Mouse (Mus musculus): ENCODE measurements around the gene Lyl1. TPM values are rescaled to one million over a fixed set of nuclear protein-coding genes. Genes with fewer than 3 reads are reported as not detected.

Gene Lyl1
- total RNA-seq, 2 experiments from 2014 or later: 2.7 to 4.3 TPM

GRCm38 (mm10) chr8:84734680-84735079 lies 33.4 kb downstream of the Lyl1 start:
- intact Hi-C loops (cut with DNase I): no loop called here

GRCm38 (mm10) chr8:84735597-84735996 lies 34.3 kb downstream of the Lyl1 start:
- no peak for DNase-seq (ENCODE audit: low spot score in 2 of 2)
- intact Hi-C loops (cut with DNase I): no loop called here

More at GRCm38 (mm10) chr8:84734680-84735079, 33.4 kb downstream of the Lyl1 start:
- no peak for DNase-seq (ENCODE audit: low spot score in 2 of 2)

GRCm38 (mm10) chr8:84736521-84736920 lies 35.3 kb downstream of the Lyl1 start:
- DNase-seq (ENCODE audit: low spot score in 2 of 2): no peak
- intact Hi-C loops (cut with DNase I): no loop called here

- intact Hi-C loops (cut with DNase I): loop anchor here (1.0 kb wide), 1 partner anchor 73 kb away; no protein-coding TSS in a partner anchor
- DNase-seq (ENCODE audit: low spot score in 2 of 2): peak; percentile 78 to 82
These were observed 36.4 kb downstream of the Lyl1 start for GRCm38 (mm10) chr8:84737608-84738007.

- no peak for DNase-seq (ENCODE audit: low spot score in 2 of 2)
- intact Hi-C loops (cut with DNase I): no loop called here
These were observed 37.0 kb downstream of the Lyl1 start for GRCm38 (mm10) chr8:84738266-84738665.

GRCm38 (mm10) chr8:84738715-84739400 lies 37.6 kb downstream of the Lyl1 start:
- intact Hi-C loops (cut with DNase I): no loop called here
- no peak for DNase-seq (ENCODE audit: low spot score in 2 of 2)

GRCm38 (mm10) chr8:84739401-84739742 lies 38.1 kb downstream of the Lyl1 start:
- intact Hi-C loops (cut with DNase I): no loop called here
- DNase-seq (ENCODE audit: low spot score in 2 of 2): no peak

- no peak for DNase-seq (ENCODE audit: low spot score in 2 of 2)
- intact Hi-C loops (cut with DNase I): no loop called here
These were observed 39.9 kb downstream of the Lyl1 start for GRCm38 (mm10) chr8:84740895-84741843.

GRCm38 (mm10) chr8:84742171-84743053 lies 41.2 kb downstream of the Lyl1 start:
- no peak for DNase-seq (ENCODE audit: low spot score in 2 of 2)
- intact Hi-C loops (cut with DNase I): no loop called here

GRCm38 (mm10) chr8:84743054-84743415 lies 41.8 kb downstream of the Lyl1 start:
- no peak for DNase-seq (ENCODE audit: low spot score in 2 of 2)
- intact Hi-C loops (cut with DNase I): no loop called here

- intact Hi-C loops (cut with DNase I): no loop called here
- peak in 1 of 2 experiments; percentile 74 for DNase-seq (ENCODE audit: low spot score in 2 of 2)
These were observed 42.5 kb downstream of the Lyl1 start for GRCm38 (mm10) chr8:84743517-84744420.

- intact Hi-C loops (cut with DNase I): no loop called here
- DNase-seq (ENCODE audit: low spot score in 2 of 2): no peak
These were observed 44.0 kb downstream of the Lyl1 start for GRCm38 (mm10) chr8:84745032-84745925.

GRCm38 (mm10) chr8:84749519-84749918 lies 48.3 kb downstream of the Lyl1 start:
- DNase-seq (ENCODE audit: low spot score in 2 of 2): no peak
- intact Hi-C loops (cut with DNase I): no loop called here

GRCm38 (mm10) chr8:84752734-84753582 lies 51.7 kb downstream of the Lyl1 start:
- DNase-seq (ENCODE audit: low spot score in 2 of 2): no peak
- intact Hi-C loops (cut with DNase I): no loop called here
